Mouse (Mus musculus): ENCODE measurements around the gene A830005F24Rik. TPM values are rescaled to one million over a fixed set of nuclear protein-coding genes. Genes with fewer than 3 reads are reported as not detected.

Gene A830005F24Rik
- total and polyA plus RNA-seq, 3 experiments, result 0.70 to 0.73 TPM; not detected in 1

- peak; percentile 88 for DNase-seq (ENCODE audit: low read depth, low spot score)
- Histone ChIP-seq H3K27ac (ENCODE audit: control insufficient read depth, low read depth, low read length) (peak overlapping the region; percentile 96), H3K4me3 (ENCODE audit: control insufficient read depth in 1 of 2, insufficient read depth in 1 of 2, low read depth in 2 of 2, low read length in 2 of 2) (peak overlapping the region; percentile 76), H3K9me3 (replicated peaks; ENCODE audit: insufficient read depth, low read length) (no peaks in the 10 kb centered on the region), H3K36me3 (ENCODE audit: control insufficient read depth in 1 of 2, insufficient read depth in 2 of 2, low read length in 2 of 2) (peaks cover 0 to 28% of the 10 kb centered on the region in 2 experiments; a peak in 2 of 4 replicates), H3K4me1 (ENCODE audit: control insufficient read depth in 1 of 2, insufficient read depth in 2 of 2, low read length in 2 of 2) (peaks cover 10 to 39% of the 10 kb centered on the region in 2 experiments), H3K79me2 (ENCODE audit: control insufficient read depth, insufficient read depth, low read length, poor library complexity) (peaks cover 5% of the 10 kb centered on the region; the same call in 1 of the 2 replicates), H3K9ac (ENCODE audit: control insufficient read depth, low read depth, low read length, poor library complexity, severe bottlenecking) (peak overlapping the region; percentile 92), H3K27me3 (ENCODE audit: control insufficient read depth in 1 of 2, insufficient read depth in 2 of 2, low read length in 2 of 2) (no peaks in the 10 kb centered on the region)
- TF ChIP-seq CHD2 (IDR thresholded peaks at IDR 0.05; ENCODE audit: low read length) (no peak), TBP (IDR thresholded peaks at IDR 0.05; ENCODE audit: low read depth, low read length) (peak; percentile 38), MYB (IDR thresholded peaks at IDR 0.05; ENCODE audit: low read depth, low read length) (no peak), ELF1 (IDR thresholded peaks at IDR 0.05; ENCODE audit: low read depth, low read length) (no peak), ZKSCAN1 (IDR thresholded peaks at IDR 0.05; ENCODE audit: low read depth, low read length) (no peak), EP300 (IDR thresholded peaks at IDR 0.05; ENCODE audit: low read depth in 1 of 2, low read length in 2 of 2) (peak; percentile 21 to 36), RAD21 (IDR thresholded peaks at IDR 0.05; ENCODE audit: low read depth, low read length) (no peak), ZMIZ1 (IDR thresholded peaks at IDR 0.05; ENCODE audit: low read depth, low read length) (no peak), SIN3A (IDR thresholded peaks at IDR 0.05; ENCODE audit: low read length) (peak; percentile 79), MAZ (IDR thresholded peaks at IDR 0.05; ENCODE audit: low read depth, low read length) (0 out of 2 replicates have a peak, but pooled peaks have one; percentile 35), USF1 (IDR thresholded peaks at IDR 0.05; ENCODE audit: low read depth, low read length) (peak; percentile 35; the same call in 1 of the 2 replicates), POLR2AphosphoS2 (IDR thresholded peaks at IDR 0.05; ENCODE audit: low read length) (0 out of 2 replicates have a peak, but pooled peaks have one; percentile 16), MAX (IDR thresholded peaks at IDR 0.05; ENCODE audit: low read length) (peak; percentile 93), MEF2A (IDR thresholded peaks at IDR 0.05; ENCODE audit: extremely low read depth, insufficient replicate concordance, low read depth, low read length, poor library complexity, severe bottlenecking) (no peak), USF2 (IDR thresholded peaks at IDR 0.05; ENCODE audit: borderline replicate concordance in 1 of 2, insufficient read depth in 1 of 2, low read depth in 1 of 2, low read length in 2 of 2) (no peak), ZC3H11A (IDR thresholded peaks at IDR 0.05; ENCODE audit: low read depth, low read length) (no peak), MAFK (IDR thresholded peaks at IDR 0.05; ENCODE audit: borderline replicate concordance, low read depth, low read length) (no peak), E2F4 (IDR thresholded peaks at IDR 0.05; ENCODE audit: borderline replicate concordance, low read depth, low read length) (no peak), JUND (IDR thresholded peaks at IDR 0.05; ENCODE audit: low read depth, low read length) (no peak), TCF12 (IDR thresholded peaks at IDR 0.05; ENCODE audit: low read depth, low read length) (peak; percentile 42; the same call in 1 of the 2 replicates), NRF1 (IDR thresholded peaks at IDR 0.05; ENCODE audit: insufficient read depth, low read depth, low read length, poor library complexity, severe bottlenecking) (0 out of 2 replicates have a peak, but pooled peaks have one; percentile 15), CTCF (IDR thresholded peaks at IDR 0.05 in 2 of 3, conservative IDR thresholded peaks at IDR 0.05 in 1 of 3; ENCODE audit: control insufficient read depth in 1 of 3, insufficient read depth in 1 of 3, low read depth in 2 of 3, low read length in 3 of 3, poor library complexity in 1 of 3, severe bottlenecking in 1 of 3) (no peak), ZNF384 (IDR thresholded peaks at IDR 0.05; ENCODE audit: low read depth, low read length) (no peak), UBTF (IDR thresholded peaks at IDR 0.05; ENCODE audit: borderline replicate concordance, insufficient read depth, low read depth, low read length) (no peak), GATA1 (IDR thresholded peaks at IDR 0.05; ENCODE audit: low read depth, low read length) (no peak), KAT2A (conservative IDR thresholded peaks at IDR 0.05; ENCODE audit: low read depth, low read length) (no peak; the same call in 1 of the 2 replicates), TAL1 (IDR thresholded peaks at IDR 0.05; ENCODE audit: low read length) (no peak), NELFE (IDR thresholded peaks at IDR 0.05; ENCODE audit: low read depth, low read length) (peak; percentile 52), MXI1 (IDR thresholded peaks at IDR 0.05; ENCODE audit: low read depth, low read length) (peak; percentile 92), POLR2AphosphoS5 (IDR thresholded peaks at IDR 0.05; ENCODE audit: borderline replicate concordance, low read depth, low read length) (no peak), MYC (IDR thresholded peaks at IDR 0.05; ENCODE audit: low read depth, low read length) (peak; percentile 97), SMC3 (IDR thresholded peaks at IDR 0.05; ENCODE audit: low read depth, low read length) (no peak), CHD1 (IDR thresholded peaks at IDR 0.05; ENCODE audit: low read depth, low read length) (no peak), GABPA (IDR thresholded peaks at IDR 0.05; ENCODE audit: low read depth, low read length) (no peak), ETS1 (IDR thresholded peaks at IDR 0.05; ENCODE audit: low read depth, low read length) (no peak; the same call in none of the 2 replicates)
Measured at GRCm38 (mm10) chr13:48552181-48553090, 39.1 kb downstream of the A830005F24Rik start.

Data from MEL (cell line).